Mouse (Mus musculus): ENCODE results near the gene Ttf1.
"Not testable (repeated sequence)": the region's sequence is repeated elsewhere in the genome, so short reads cannot be mapped to it uniquely, and the experiment has no call there.

The Ttf1 gene

DNA sequence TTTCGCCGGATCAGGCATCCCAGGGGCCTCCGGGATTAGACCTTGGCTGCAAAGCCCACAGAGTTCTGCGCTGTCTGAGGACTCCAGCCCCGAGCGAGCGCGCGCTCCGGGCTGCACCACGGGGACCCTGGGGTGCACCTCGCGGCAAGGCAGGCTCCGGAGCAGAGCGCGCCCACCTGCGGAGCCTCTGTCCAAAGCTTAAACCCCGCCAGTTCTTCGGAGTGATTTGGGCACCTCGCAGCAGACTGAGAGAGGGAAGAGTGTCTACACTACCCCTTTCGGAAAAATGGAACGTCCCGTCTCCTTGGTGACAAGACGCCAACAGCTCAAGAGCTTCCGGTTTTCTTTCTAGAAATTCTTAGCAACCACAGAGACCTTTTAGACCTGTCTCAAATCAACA is 5.1 kb upstream of the Ttf1 start, which contains the start of gene Cfap77:
Cfap77 (minus strand) TSS at position 76 of the 400 bp plus-strand sequence.
- peak; percentile 81 for DNase-seq (ENCODE audit: low spot score)

DNA sequence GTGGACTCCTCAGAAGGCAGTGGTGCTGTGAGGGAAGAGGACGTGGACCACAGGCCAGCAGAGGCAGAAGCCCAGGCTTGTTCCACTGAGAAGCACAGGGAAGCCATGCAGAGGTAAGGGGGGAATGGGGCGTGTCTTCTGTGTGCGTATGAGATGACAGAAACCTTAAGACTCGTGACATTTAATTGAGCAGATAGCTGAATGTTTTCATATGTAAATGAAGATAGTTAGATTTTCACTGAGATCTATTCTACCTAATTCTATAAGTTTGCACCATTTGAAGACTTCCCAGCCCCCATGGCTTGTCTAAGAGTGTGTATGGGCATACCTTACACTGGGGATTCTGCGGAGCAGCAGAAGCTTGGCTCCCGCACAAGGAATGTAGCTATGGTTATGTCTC is 5.7 kb downstream of the Ttf1 start:
- DNase-seq (ENCODE audit: low spot score), result no peak

DNA sequence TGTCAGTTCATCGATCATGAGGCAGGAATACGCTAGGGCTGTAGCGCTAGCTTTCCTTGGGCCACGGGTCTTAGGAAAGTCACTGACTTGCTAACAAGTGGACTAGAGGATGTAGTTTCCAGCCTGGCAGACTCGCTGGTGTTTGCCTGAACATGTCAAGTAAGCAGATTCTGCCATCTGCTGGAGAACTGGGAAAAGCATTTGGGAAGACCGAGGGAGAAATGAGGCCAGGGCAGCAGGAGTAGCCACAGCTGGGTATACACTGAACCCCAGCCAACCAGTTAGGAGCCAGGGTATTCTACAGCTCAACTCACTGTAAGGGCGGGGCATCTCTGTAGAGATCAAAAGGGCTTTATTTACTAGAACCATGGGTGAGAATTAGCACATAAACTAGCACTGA is 6.3 kb downstream of the Ttf1 start:
- peak; percentile 13 for DNase-seq (ENCODE audit: low spot score)

DNA sequence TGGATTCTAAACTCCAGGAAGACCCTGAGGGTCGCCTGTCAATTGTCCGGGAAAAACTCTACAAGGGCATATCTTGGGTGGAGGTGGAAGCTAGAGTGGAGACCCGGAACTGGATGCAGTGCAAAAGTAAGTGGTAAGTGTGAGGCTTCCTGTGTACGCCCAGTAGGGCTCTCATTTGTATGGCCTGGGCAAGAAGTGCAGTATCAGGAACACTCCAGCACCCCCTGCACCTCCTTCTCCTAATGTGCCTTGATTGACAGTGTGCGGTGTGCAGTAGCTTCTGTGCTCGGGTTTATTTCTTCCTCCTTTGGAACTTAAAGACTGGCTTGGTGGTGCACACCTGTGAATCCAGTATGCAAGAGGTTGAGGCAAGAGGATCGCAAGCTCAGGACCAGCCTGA is 14.6 kb downstream of the Ttf1 start:
- no peak for DNase-seq (ENCODE audit: low spot score)

DNA sequence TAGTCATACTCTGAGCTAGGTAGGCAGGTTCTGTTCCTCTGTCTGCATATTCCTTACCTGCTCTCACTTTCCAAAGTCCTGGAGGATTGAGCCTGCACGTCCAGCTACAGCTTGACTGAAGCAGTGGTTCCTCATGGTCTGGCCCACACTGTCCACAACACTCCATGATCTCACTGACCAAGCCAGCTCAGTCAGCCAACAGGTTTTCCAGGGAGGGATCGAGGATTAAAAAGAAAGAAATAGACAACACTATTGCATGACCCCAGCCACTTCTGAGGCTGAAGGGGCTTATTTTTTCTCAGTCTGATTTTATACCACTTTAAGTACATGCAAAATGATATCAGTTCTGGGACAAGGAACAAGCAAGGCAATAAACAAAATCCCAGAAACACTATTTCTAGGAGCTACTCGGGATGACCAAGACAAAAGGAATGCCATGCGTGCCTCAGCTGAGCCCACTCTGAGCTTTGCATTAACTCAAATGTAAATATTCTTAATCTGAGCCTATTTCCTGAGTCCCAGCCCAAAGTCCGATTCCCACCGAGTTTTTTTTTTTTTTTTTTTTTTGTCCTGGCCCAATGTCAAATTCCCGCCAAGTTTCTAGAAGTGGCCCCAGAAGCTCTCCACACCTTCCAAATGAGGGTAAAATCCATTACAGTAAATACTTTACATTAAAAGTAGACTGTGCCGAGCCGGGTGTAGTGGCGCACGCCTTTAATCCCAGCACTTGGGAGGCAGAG is 15.4 kb downstream of the Ttf1 start:
- DNase-seq (ENCODE audit: low spot score), result peak; percentile 36

DNA sequence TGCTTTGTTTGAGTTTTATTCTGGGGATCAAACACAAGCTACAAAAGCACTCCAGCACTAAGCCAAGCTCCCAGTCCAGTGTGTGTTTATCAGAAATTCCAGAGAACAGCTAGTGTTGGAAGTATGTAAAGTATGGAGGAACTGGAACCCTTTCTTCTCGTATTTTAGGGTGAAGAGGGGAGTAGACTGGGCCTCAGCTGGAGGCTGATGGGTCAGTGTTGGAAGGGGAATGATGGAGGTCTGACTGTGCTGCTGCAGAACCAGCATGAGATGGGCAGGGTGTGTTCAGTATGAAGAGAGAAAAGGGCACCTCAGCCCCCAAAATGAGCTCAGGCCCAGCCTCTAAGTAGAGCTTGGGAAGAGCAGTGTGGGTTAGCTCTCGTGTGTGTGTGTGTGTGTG is 16.2 kb downstream of the Ttf1 start:
- no peak for DNase-seq (ENCODE audit: low spot score)

DNA sequence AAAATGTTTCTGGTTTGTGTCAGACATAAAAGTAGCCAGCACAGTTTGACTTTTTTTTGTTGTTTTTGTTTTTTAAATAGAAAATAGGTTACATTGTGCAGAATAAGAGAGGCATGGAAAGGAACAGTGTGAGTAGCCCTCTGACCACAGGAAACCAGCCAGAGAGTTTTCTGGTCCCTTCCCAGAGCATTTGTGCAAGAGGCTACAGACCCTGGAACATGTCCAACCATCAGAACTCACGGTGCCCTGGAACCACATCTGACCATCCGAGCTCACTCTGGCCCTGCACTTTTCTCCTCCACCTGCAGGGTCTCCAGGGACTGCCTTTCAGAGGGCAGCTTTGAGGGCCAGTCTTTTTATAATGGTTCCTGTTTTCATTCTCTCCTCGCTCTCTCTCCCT is 21.9 kb downstream of the Ttf1 start:
- no peak for DNase-seq (ENCODE audit: low spot score)

DNA sequence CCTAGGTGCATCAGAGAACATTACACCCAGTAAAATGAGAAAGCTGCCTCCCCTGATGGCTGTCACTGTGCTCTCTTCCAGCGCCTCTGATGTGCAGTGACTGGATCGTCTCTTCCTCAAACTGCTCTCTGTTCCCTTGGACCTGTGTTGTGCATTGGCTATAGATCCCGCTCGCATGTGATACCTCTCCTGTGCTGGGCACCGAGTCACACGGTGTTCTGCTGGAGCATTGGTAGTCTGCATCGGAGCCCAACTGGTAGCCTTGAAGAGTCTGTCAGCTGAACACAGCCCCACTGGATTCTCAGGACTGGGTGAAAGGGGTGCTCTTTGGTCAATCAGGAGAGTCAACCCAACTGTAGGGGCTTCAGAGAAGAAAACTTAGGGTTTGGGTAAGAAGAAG is 26.0 kb downstream of the Ttf1 start:
- DNase-seq (ENCODE audit: low spot score), result no peak

DNA sequence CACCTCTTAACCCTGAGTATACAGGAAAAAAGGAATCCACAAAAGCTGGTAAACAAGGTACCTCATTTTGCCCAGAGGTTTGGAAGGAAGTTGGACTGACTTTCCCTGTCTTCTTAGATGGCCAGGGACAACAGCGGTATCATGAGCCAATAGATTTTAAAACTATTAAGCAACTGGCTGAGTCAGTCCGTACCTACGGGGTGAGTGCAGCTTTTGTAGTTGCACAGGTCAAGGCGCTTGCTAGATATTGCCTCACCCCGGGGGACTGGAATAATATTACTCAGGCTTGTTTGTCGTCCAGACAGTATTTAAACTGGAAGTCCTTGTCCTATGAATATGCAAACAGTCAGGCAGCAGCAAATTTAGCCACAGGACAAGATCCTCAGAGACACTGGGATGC is 29.2 kb downstream of the Ttf1 start:
- DNase-seq (ENCODE audit: low spot score), result not testable (repeated sequence)

DNA sequence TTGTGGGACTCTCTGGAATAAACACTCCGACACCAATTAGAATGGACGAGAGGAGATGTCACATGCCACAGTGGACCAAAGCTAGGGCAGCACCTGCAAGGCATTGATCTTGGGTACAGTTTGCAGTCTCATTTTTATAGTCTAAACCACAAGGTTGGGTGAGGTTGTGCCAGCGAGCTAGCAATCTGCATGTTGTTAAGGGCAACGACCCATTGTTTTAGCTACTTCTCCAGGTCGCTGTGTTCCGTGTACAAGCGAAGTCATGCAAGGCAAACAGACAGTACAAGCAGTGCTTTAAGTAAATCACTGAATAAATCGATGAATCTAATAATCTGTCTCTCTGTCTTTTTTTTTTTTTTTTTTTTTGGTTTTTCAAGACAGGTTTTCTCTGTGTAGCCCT is 35.6 kb downstream of the Ttf1 start:
- no peak for DNase-seq (ENCODE audit: low spot score)

DNA sequence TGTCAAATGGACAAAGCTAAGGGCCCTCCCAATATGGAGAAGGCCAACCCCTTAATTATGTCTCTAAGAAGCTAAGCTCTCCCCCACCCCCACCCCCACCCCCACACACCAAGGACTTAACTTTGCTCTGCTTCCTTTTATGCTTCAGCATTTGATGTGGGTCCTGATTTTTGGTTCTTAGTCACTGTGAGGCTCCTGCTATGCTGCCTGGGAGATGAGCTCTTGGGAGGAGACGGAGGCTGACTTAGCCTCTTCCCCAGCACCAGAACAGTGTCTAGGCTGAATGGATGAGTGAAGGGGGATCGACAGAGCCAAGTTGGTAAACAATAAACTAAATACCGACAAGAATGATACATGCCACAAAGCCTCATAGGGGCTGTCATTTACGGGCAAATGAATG is 36.7 kb downstream of the Ttf1 start:
- DNase-seq (ENCODE audit: low spot score), result no peak

DNA sequence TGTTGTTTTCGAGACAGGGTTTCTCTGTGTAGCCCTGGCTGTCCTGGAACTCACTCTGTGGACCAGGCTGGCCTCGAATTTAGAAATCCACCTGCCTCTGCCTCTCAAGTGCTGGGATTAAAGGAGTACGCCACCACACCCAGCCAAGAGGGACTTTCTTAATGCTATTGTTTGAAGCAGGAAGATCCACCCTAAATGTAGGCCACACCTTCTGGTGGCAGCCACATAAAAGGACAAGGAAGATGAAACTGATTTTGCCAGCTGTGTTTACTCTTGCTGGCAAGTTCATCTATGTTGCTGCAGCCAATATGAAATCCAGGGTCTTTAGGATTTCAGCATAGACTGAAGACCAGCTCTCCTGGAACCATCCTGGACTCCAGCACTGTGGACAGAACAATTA is 37.4 kb downstream of the Ttf1 start:
- DNase-seq (ENCODE audit: low spot score), result no peak

DNA sequence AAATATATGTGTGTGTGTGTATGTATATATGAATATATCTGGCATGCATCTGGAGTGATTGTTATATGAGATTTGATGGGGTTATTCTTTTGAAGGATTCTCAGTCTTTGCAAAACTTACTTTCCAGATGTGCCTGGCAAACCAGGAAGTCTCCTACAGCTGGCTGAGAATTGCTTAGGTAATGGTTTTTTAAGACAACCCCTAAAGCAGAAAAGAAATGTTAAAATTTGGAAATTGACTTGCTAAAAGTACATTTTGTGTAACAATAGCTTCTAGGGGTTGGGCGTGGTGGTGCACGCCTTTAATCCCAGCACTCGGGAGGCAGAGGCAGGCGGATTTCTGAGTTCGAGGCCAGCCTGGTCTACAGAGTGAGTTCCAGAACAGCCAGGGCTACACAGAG is 37.9 kb downstream of the Ttf1 start:
- not testable (repeated sequence) for DNase-seq (ENCODE audit: low spot score)

DNA sequence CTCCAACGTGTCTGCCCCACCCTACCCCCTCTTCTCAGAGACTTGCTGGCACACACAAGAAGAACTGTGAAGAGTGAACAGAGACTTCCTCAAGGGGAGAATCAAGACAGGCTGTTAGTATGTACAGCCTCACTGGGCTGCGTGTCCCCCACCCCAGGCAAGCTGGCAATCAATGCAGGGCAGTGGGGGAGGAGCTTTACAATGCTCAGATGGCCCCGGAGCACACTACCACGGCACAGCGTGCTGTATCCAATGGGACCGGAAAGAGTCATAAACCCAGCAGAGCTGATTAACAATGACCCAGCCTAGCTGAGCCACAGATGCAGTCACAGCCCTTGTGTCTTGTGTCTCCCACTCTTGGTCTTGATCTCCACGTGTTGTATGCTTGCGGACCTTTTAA is 38.7 kb downstream of the Ttf1 start:
- DNase-seq (ENCODE audit: low spot score), result no peak

DNA sequence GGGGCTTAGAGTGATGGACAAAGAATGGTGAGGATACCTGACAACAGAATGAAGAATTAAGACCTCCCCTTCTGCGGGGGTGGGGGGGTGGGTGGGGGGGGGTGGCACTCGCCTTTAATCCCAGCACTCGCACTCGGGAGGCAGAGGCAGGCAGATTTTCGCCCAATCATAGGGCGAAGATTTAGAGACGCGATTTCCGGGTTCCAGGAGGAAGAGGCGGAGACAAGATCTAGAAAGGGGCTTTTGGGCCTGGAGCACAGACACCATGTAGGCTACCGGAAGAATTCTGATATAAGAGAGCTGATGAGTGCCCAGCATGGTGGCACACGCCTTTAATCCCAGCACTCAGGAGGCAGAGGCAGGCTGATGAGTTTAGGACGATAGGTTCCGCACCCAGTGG is 39.6 kb downstream of the Ttf1 start:
- DNase-seq (ENCODE audit: low spot score), result no peak

DNA sequence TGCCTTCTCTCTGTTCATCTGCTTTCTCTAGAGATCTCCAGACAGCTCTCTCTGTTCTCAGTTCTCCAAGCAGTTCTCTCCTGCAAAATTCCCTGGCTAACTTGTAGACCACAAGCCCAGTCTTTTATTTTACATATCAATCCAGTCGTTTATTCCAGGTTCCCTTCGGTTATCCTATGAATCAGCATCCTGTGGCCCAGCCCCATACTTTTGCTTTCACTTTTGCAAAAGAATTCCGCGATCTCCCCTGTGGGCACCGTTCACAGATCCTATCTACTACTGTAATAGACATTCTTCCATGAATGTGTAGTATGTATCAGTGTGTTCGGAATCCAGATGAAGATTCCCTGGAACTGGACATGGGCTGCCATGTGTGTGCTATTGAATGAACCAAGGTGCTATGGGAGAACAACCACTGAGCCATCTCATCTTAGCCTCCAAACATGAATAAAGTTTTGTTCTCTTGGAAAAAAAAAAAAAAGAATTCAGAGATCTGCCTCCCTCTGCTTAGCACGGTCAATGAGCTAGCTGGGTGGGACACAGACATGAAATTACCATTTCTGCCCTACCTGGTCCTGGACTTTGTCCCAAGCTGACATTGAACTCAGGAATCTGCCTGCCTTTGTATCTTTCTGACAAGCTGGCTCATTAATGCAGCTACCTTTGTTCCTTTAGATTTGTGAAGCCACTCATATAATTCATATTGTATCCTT is 40.9 kb downstream of the Ttf1 start:
- DNase-seq (ENCODE audit: low spot score), result no peak

DNA sequence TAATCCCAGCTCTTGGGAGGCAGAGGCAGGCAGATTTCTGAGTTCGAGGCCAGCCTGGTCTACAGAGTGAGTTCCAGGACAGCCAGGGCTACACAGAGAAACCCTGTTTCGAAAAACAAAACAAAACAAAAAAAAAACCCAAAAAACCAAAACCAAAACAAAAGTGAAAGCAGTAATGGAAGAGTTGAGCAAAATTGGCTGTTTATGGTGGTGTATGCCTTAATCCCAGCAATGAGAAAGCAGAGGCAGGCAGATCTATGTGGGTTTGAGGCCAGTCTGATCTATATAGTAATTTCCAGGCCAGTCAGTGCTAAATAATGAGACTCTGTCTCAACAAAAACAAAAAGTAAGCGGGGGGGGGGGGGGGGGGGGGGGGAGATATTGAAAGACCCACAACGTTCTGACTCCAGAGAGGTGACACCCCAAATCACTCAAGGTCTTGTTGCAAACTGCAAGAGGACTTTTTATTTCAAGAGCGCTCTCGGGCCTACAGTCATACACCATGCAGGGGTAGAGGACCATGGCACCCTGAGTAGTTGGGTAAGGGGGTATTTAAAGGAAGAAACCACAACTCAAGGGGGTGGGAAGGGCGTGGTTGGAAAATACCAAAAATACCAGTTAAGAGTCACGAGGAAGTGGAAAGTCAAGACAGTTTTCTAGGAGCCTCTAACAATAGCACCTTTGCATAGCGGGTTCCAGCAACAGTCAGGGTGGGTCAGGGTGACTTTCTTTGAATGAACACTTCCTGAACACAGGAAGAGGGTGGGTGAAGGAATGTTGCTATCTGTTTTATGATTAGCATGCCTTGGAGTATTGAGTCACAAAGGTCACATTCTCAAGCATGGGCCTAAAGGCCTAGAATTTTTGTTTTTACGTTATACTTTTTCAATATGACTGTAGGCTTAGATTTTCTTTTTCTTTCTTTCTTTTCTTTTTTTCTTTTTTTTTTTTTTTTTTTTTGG is 42.6 kb downstream of the Ttf1 start:
- not testable (repeated sequence) for DNase-seq (ENCODE audit: low spot score)

DNA sequence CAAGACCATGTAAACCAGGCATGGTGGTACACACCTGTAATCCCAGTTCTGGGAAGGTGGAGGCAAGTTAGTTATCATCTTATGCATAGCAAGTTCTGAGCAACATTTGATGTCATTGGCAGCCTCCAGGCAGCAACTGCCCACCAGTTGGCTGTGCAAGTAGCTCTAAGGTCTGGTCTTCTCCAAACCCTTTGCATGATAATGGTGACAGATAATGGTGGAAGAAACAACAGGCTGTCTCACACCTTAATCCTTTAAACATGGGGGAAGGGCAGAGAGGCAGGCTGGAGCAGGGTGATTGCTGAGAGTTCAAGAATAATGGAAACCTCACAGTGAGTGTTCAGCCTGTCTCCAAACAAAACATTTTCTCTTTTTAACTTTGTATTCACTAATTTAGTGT is 60.9 kb downstream of the Ttf1 start:
- no peak for DNase-seq (ENCODE audit: low spot score)

DNA sequence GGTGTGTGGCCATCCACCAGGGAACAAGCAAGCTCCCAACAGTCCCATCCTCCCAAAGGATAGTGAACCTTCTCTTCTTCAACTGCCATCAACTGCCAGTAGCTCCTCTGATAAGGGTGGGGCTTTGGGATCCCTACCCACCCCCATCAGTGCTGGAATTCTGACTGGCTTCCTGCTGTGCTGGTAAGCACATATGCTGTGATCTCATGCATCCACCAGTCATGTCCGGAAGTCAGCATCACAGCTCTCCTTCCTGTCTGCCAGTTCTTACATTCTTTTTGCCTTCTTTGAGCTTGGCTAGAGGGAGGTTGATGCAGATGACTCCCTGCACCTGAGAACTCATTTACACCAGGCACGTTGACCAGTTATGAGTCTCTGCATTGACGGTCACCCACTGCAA is 62.4 kb downstream of the Ttf1 start:
- DNase-seq (ENCODE audit: low spot score), result no peak

DNA sequence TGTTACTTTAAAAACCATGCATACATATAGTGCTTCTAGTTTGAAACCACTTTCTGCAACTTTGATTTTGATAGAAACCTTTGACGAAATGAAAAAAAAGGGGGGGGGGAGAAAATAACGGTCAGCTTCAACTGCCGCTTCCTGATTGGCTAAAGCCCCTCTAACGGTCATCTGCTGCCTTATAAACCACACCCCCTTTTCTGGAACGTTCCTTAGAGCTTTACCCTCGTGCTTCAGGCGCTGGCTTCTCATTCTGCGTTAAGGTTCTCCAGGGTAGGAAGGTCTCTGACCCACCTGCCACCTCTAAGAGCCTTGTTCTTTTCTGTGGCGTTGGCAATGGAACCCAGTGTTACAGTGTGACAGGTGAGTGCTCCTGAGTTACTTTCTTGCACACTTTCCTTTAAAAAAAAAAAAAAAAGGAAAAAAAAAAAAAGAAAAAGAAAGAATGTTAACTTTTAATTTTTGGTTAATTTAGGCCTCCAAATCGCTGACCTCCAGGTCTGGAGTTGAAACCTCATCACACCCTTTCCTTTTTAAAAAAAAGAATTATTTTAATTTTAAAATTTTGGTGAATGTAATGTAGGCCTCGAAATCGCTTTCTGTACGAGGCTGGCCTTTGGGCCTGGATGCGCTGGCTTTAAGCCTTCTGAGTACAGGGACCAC is 64.0 kb downstream of the Ttf1 start, which contains the start of gene Setx:
Setx (plus strand) TSS at position 275 of the 663 bp plus-strand sequence.
- no peak for DNase-seq (ENCODE audit: low spot score)

DNA sequence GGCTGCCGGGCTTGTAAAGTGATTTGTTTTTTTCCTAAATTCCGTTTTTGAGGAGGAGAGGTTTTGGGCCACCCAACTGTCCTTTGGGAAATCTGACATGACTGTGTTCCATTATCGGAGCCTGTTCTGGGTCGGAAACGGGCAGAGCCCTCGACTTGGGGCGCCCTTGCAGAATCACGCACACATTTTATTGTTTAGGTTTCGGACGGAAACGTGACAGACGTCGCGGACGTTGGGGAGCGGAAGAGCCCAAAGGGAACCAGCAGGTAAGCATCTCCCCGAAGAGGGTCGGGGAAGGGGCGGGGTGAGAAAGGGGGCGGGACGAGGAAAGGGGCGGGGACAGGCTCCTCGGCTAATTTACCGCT is 64.5 kb downstream of the Ttf1 start:
- DNase-seq (ENCODE audit: low spot score), result no peak

All from yolk sac, embryonic 10.5 days (tissue).